8 mouse cellular contexts compared by ENCODE assay signal in the genomic region with DNA sequence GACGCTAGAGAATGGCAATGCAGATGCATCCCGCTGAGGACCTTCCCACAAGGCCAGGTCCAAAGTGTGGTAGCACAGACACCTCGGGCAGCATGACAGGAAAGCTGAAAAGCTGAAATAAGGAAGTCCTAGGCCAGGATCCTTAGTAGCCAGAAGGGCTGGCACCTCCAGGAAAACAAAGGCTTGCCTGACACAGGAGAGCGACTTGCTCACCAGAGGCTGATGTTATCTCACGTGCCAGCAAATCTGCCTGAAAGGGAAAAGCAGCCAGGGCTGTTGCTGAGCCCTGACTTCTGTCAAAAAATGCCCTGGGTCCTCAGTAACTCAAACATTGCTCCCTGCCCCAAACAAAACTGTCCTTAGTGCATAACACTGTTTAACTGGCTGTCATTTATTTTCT.
A peak's percentile ranks its signal among the peaks of the same experiment; 100 is the strongest.
DNase-seq lines count a peak whose midpoint lies in the region; ATAC-seq and TF ChIP-seq lines count a peak whose summit lies in the region.

No protein-coding gene starts in this region.

- TF ChIP-seq POLR2A in olfactory bulb, adult 2 months (IDR thresholded peaks at IDR 0.05; ENCODE audit: insufficient read depth, low read depth, low read length) = no peak

- DNase-seq in lung, postnatal 0 days (ENCODE audit: low spot score) = no peak
- DNase-seq in lung, postnatal 10 days = no peak
- no peak for DNase-seq in limb, embryonic 11.5 days (ENCODE audit: low spot score)
- DNase-seq in spleen, postnatal 4 days (ENCODE audit: low spot score in 2 of 2) = no peak
- no peak for DNase-seq in adipocyte (ENCODE audit: low spot score)

- no peaks in the 10 kb centered on the region for H3K36me3 ChIP-seq in lung, postnatal 0 days (ENCODE audit: insufficient read depth, low read length)
- H3K36me3 ChIP-seq in forebrain, embryonic 15.5 days = no peaks in the 10 kb centered on the region
- no peaks in the 10 kb centered on the region for H3K36me3 ChIP-seq in limb, embryonic 11.5 days (ENCODE audit: control insufficient read depth, insufficient read depth, low read length)

- no peaks in the 10 kb centered on the region for H3K4me1 ChIP-seq in lung, postnatal 0 days (ENCODE audit: insufficient read depth, low read depth, low read length)
- H3K4me1 ChIP-seq in forebrain, embryonic 15.5 days = peaks cover 53% of the 10 kb centered on the region
- H3K4me1 ChIP-seq in limb, embryonic 11.5 days (ENCODE audit: control insufficient read depth, insufficient read depth, low read length) = peaks cover 23% of the 10 kb centered on the region
- peaks cover 13% of the 10 kb centered on the region; the same call in 1 of the 2 replicates for H3K4me1 ChIP-seq in olfactory bulb, adult 2 months (ENCODE audit: control insufficient read depth, insufficient read depth, low read length)

- ATAC-seq in lung, postnatal 0 days = no peak
- ATAC-seq in forebrain, embryonic 15.5 days (replicated peaks) = no peak
- no peak for ATAC-seq in limb, embryonic 11.5 days (ENCODE audit: insufficient number of reproducible peaks, low FRiP score, low TSS enrichment, low read depth)
- no peak for ATAC-seq in frontal cortex, adult (ENCODE audit: low TSS enrichment)

- H3K27me3 ChIP-seq in lung, postnatal 0 days (replicated peaks; ENCODE audit: insufficient read depth, low read length) = no peaks in the 10 kb centered on the region
- peaks cover 4% of the 10 kb centered on the region; the same call in 1 of the 2 replicates for H3K27me3 ChIP-seq in forebrain, embryonic 15.5 days
- no peaks in the 10 kb centered on the region for H3K27me3 ChIP-seq in limb, embryonic 11.5 days (ENCODE audit: control insufficient read depth, insufficient read depth, low read length)

- H3K9me3 ChIP-seq in lung, postnatal 0 days (ENCODE audit: low read length) = no peaks in the 10 kb centered on the region
- H3K9me3 ChIP-seq in forebrain, embryonic 15.5 days = no peaks in the 10 kb centered on the region
- no peaks in the 10 kb centered on the region for H3K9me3 ChIP-seq in limb, embryonic 11.5 days (ENCODE audit: control insufficient read depth, low read length)

- H3K9ac ChIP-seq in lung, postnatal 0 days (replicated peaks; ENCODE audit: low read depth) = peak overlapping the region; percentile 96
- H3K9ac ChIP-seq in forebrain, embryonic 15.5 days (replicated peaks) = peak overlapping the region; percentile 83
- H3K9ac ChIP-seq in limb, embryonic 11.5 days (ENCODE audit: low read length) = peak overlapping the region; percentile 38; the same call in 1 of the 2 replicates

- TF ChIP-seq EP300 in lung, postnatal 0 days (IDR thresholded peaks at IDR 0.05) = no peak

- peak overlapping the region; percentile 82 for H3K4me2 ChIP-seq in lung, postnatal 0 days (replicated peaks; ENCODE audit: low read depth, low read length)
- peak overlapping the region; percentile 74 for H3K4me2 ChIP-seq in forebrain, embryonic 15.5 days (replicated peaks)
- H3K4me2 ChIP-seq in limb, embryonic 11.5 days (ENCODE audit: low read depth, severe bottlenecking) = peak overlapping the region; percentile 75

- WGBS in lung, postnatal 0 days = 33% methylated on average over 5 of the region's 5 CpGs
- 27% methylated on average over 5 of the region's 5 CpGs for WGBS in forebrain, embryonic 15.5 days
- 31% methylated on average over 5 of the region's 5 CpGs for WGBS in limb, embryonic 11.5 days
- WGBS in olfactory bulb, adult 2 months = 56% methylated on average over 5 of the region's 5 CpGs

- H3K4me3 ChIP-seq in lung, postnatal 0 days (ENCODE audit: low read depth, low read length) = peak overlapping the region; percentile 96
- peak overlapping the region; percentile 68 for H3K4me3 ChIP-seq in forebrain, embryonic 15.5 days
- H3K4me3 ChIP-seq in limb, embryonic 11.5 days (ENCODE audit: low read depth, low read length) = peak overlapping the region; percentile 83
- peak overlapping the region; percentile 32 for H3K4me3 ChIP-seq in olfactory bulb, adult 2 months (ENCODE audit: insufficient read depth, low read depth, low read length)

- TF ChIP-seq CTCF in lung, postnatal 0 days (IDR thresholded peaks at IDR 0.05) = no peak
- TF ChIP-seq CTCF in olfactory bulb, adult 2 months (IDR thresholded peaks at IDR 0.05; ENCODE audit: insufficient read depth, low read depth, low read length) = no peak

- H3K27ac ChIP-seq in lung, postnatal 0 days (ENCODE audit: low read length) = peak overlapping the region; percentile 98; the same call in 1 of the 2 replicates
- H3K27ac ChIP-seq in forebrain, embryonic 15.5 days (replicated peaks) = peak overlapping the region; percentile 87
- H3K27ac ChIP-seq in limb, embryonic 11.5 days (replicated peaks; ENCODE audit: low read depth, low read length) = no peak overlapping the region
- H3K27ac ChIP-seq in olfactory bulb, adult 2 months (ENCODE audit: insufficient read depth, low read depth, low read length) = peak overlapping the region; percentile 44; the same call in 1 of the 2 replicates

Comparison
In these comparisons a context has a peak if more than half of its experiments do, and no peak if none do; other contexts are left out.
1. H3K4me3 ChIP-seq: peak in every context shown above with its lines; median percentile 96 in lung, postnatal 0 days; 83 in limb, embryonic 11.5 days; 68 in forebrain, embryonic 15.5 days; 32 in olfactory bulb, adult 2 months.
2. H3K9ac ChIP-seq: peak in every context shown above with its lines; median percentile 96 in lung, postnatal 0 days; 83 in forebrain, embryonic 15.5 days; 38 in limb, embryonic 11.5 days.